Comparison of ENCODE assay signal across 13 mouse cellular contexts in genomic region chr14:11640996-11641395, GRCm38 (mm10).
DNase-seq lines count a peak whose midpoint lies in the region; ATAC-seq and TF ChIP-seq lines count a peak whose summit lies in the region.
"Had no signal": no experiment of that assay in that cellular context is flagged by ENCODE, and none has a peak within 500 bp of the region (broad histone marks: within the 10 kb centered on the region; RNA-seq: fewer than 3 reads in every experiment).

No protein-coding gene starts in this region.

- no peak overlapping the region for H3K9ac ChIP-seq in intestine, postnatal 0 days (ENCODE audit: low read depth, low read length)
- H3K9ac ChIP-seq: midbrain, embryonic 12.5 days; neural tube, embryonic 13.5 days had no signal

- H3K4me3 ChIP-seq in layer of hippocampus, adult 2 months, result no peak overlapping the region
- no peak overlapping the region for H3K4me3 ChIP-seq in C2C12 (ENCODE audit: insufficient read depth, poor library complexity, severe bottlenecking)
- no peak overlapping the region for H3K4me3 ChIP-seq in intestine, postnatal 0 days (ENCODE audit: low read depth, low read length)
- H3K4me3 ChIP-seq in heart, embryonic 10.5 days, result no peak overlapping the region
- H3K4me3 ChIP-seq: midbrain, embryonic 12.5 days; neural tube, embryonic 13.5 days had no signal

- no peak overlapping the region for H3K27ac ChIP-seq in layer of hippocampus, adult 2 months
- H3K27ac ChIP-seq in intestine, postnatal 0 days (ENCODE audit: low read depth, low read length), result no peak overlapping the region
- no peak overlapping the region for H3K27ac ChIP-seq in heart, embryonic 10.5 days
- H3K27ac ChIP-seq: midbrain, embryonic 12.5 days; neural tube, embryonic 13.5 days had no signal

- WGBS in intestine, postnatal 0 days, result 63% methylated on average over 3 of the region's 3 CpGs
- WGBS in heart, embryonic 10.5 days, result 91% methylated on average over 3 of the region's 3 CpGs

- H3K9me3 ChIP-seq in intestine, postnatal 0 days (ENCODE audit: control insufficient read depth), result no peaks in the 10 kb centered on the region
- no peaks in the 10 kb centered on the region for H3K9me3 ChIP-seq in heart, embryonic 10.5 days
- H3K9me3 ChIP-seq: midbrain, embryonic 12.5 days; neural tube, embryonic 13.5 days had no signal

- 0 out of 2 replicates have a peak, but pooled peaks cover 5% of the 10 kb centered on the region for H3K4me1 ChIP-seq in intestine, postnatal 0 days (replicated peaks; ENCODE audit: control insufficient read depth, insufficient read depth, low read length)
- no peaks in the 10 kb centered on the region for H3K4me1 ChIP-seq in heart, embryonic 10.5 days
- H3K4me1 ChIP-seq: midbrain, embryonic 12.5 days; neural tube, embryonic 13.5 days had no signal

- DNase-seq in adrenal gland, adult 2 months, result peak; percentile 72
- DNase-seq in adrenal gland, postnatal 10 days, result no peak
- peak; percentile 37 to 45 for DNase-seq in layer of hippocampus, adult 2 months (ENCODE audit: low spot score in 2 of 2)
- DNase-seq in layer of hippocampus, postnatal 10 days (ENCODE audit: low spot score in 2 of 2), result no peak
- no peak for DNase-seq in thymus, adult 18-20 months
- no peak for DNase-seq in heart, embryonic 10.5 days (ENCODE audit: low spot score)
- DNase-seq: heart, postnatal 10 days; liver; lung, postnatal 10 days had no signal

- H3K27me3 ChIP-seq in C2C12 (ENCODE audit: control insufficient read depth, insufficient read depth, insufficient read length), result no peaks in the 10 kb centered on the region
- H3K27me3 ChIP-seq in intestine, postnatal 0 days (replicated peaks; ENCODE audit: control insufficient read depth, insufficient read depth, low read length), result no peaks in the 10 kb centered on the region
- H3K27me3 ChIP-seq in heart, embryonic 10.5 days (ENCODE audit: insufficient read depth, poor library complexity, severe bottlenecking), result no peaks in the 10 kb centered on the region
- H3K27me3 ChIP-seq: midbrain, embryonic 12.5 days; neural tube, embryonic 13.5 days had no signal

- peaks cover 14% of the 10 kb centered on the region for H3K79me2 ChIP-seq in C2C12 (ENCODE audit: control insufficient read depth, insufficient read depth)

- peaks cover 9% of the 10 kb centered on the region for H3K79me3 ChIP-seq in C2C12 (ENCODE audit: low read depth)

- H3K4me2 ChIP-seq in intestine, postnatal 0 days (replicated peaks; ENCODE audit: low read depth), result no peak overlapping the region
- H3K4me2 ChIP-seq: midbrain, embryonic 12.5 days; neural tube, embryonic 13.5 days had no signal

- TF ChIP-seq CTCF in layer of hippocampus, adult 2 months (conservative IDR thresholded peaks at IDR 0.05), result no peak
- TF ChIP-seq CTCF in C2C12 (IDR thresholded peaks at IDR 0.05; ENCODE audit: control insufficient read depth, insufficient read depth, insufficient read length), result no peak
- TF ChIP-seq CTCF in intestine, postnatal 0 days (IDR thresholded peaks at IDR 0.05; ENCODE audit: low read depth), result no peak

- peak; percentile 73 for ATAC-seq in intestine, postnatal 0 days

- H3ac ChIP-seq in C2C12 (ENCODE audit: control insufficient read depth, insufficient read length, low read depth), result no peak overlapping the region

- H3K36me3 ChIP-seq in C2C12 (ENCODE audit: control insufficient read depth, insufficient read depth), result no peaks in the 10 kb centered on the region
- H3K36me3 ChIP-seq in intestine, postnatal 0 days (ENCODE audit: control insufficient read depth, insufficient read depth), result no peaks in the 10 kb centered on the region
- no peaks in the 10 kb centered on the region for H3K36me3 ChIP-seq in heart, embryonic 10.5 days
- H3K36me3 ChIP-seq: midbrain, embryonic 12.5 days; neural tube, embryonic 13.5 days had no signal

TF ChIP-seq in C2C12, 6 proteins besides CTCF, POLR2A, EP300 and RAD21:
- TF ChIP-seq MAX (IDR thresholded peaks at IDR 0.05) (no peak), MYOG (IDR thresholded peaks at IDR 0.05; ENCODE audit: control insufficient read depth, extremely low read depth, insufficient read length) (no peak), MYOD1 (IDR thresholded peaks at IDR 0.05; ENCODE audit: control insufficient read depth, insufficient read length, low read depth) (no peak), USF1 (IDR thresholded peaks at IDR 0.05; ENCODE audit: low read depth) (no peak), CEBPB (IDR thresholded peaks at IDR 0.05; ENCODE audit: low read depth) (peak; percentile 62), FOSL1 (IDR thresholded peaks at IDR 0.05; ENCODE audit: insufficient read depth, low read length, poor library complexity, severe bottlenecking) (no peak)
TF ChIP-seq in C2C12: peak in this region for 1.

Comparison
In these comparisons a context has a peak if more than half of its experiments do, and no peak if none do; other contexts are left out.
1. DNase-seq: peak in adrenal gland, adult 2 months (single experiment) and layer of hippocampus, adult 2 months (2 of 2); none in adrenal gland, postnatal 10 days (single experiment), layer of hippocampus, postnatal 10 days (0 of 2), thymus, adult 18-20 months (0 of 2) and heart, embryonic 10.5 days (single experiment).